Mouse (Mus musculus): ENCODE measurements around the gene Parp3. TPM values are rescaled to one million over a fixed set of nuclear protein-coding genes. Genes with fewer than 3 reads are reported as not detected.

Parp3 gene
- polyA plus RNA-seq, 2 experiments from 2014 or later = 52.6 to 68.5 TPM

GRCm38 (mm10) chr9:106474456-106474855, 2.3 kb downstream of the Parp3 start:
- no peak for ATAC-seq

GRCm38 (mm10) chr9:106473753-106474105, 3.0 kb downstream of the Parp3 start:
- ATAC-seq = no peak

GRCm38 (mm10) chr9:106473081-106473752, 3.5 kb downstream of the Parp3 start:
- ATAC-seq = no peak

- ATAC-seq = no peak
Measured at GRCm38 (mm10) chr9:106472321-106472720, 4.4 kb downstream of the Parp3 start.

GRCm38 (mm10) chr9:106471892-106472291, 4.9 kb downstream of the Parp3 start:
- ATAC-seq = no peak

GRCm38 (mm10) chr9:106470991-106471750, 5.6 kb downstream of the Parp3 start:
- ATAC-seq = no peak

- ATAC-seq = no peak
Measured at GRCm38 (mm10) chr9:106469776-106470175, 7.0 kb downstream of the Parp3 start.

DNA sequence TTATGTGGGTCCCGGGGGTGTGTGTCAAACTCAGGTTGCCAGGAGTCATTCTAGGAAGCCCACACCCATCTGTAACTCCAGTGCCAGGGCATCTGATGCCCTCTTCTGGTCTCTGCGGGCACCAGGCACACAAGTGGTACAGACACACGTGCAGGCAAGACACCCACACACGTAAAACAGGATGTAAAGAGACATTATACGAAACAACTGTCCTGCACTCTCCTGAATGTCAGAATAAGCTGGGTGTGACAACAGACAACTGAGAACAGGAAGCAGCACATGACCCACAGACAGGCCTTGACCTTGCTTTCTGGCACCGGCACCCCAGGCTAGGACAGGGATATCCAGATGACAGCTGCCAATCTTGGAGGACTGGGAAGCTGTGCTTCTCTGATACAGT, 7.4 kb downstream of the Parp3 start:
- ATAC-seq = peak; percentile 72

- ATAC-seq = no peak
Measured at GRCm38 (mm10) chr9:106467746-106468145, 9.0 kb downstream of the Parp3 start.

DNA sequence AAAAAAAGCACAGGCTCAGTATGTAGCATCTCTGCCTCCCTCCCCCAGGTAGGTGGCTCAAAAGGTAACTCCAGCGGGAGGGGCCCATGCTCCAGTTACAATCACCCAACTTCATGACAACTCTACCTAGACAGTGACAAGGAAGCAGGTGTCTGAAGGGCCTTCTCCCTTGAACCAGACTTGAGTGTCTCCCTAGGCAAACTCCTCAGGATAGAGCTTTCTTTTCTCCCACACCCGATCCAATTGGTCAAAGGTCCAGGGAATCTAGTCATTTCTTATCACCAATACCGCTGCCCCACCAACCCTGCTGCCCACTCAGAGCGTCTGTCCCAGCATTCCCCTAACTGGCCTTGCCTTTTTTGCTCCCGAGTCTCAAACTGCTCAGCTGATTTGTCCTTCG, 10.0 kb downstream of the Parp3 start:
- ATAC-seq = no peak

DNA sequence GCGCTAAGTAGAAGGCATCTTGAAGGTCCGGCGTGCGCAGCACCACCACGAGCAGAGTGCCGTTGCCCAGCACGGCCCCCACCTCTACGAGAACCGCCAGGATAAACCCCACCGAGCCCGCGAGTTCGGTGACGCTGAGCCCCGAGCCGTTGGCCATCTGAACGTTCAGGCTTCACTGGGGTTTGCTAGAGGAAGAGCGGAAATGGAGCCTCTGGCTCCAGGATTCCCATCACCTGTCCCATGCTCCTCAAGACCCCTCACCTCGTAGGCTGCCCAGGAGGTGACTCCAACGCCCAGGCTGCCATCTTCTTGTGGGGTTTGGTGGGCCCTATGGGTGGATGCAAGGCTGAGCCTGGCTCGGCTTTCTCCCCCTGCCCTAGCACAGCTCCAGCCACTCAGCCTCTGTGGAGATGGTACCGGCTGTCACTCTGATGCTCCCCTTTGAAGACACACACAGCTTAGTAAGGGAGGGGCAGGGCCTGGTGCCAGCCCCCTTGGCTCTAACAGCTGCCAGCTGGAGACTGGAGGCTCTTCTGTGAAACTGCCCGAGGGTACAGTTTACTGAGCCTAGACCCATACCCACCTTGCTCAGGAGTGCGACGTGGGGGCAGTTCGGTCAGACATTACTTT, 11.1 kb downstream of the Parp3 start, which contains the start of gene Gpr62:
Gene Gpr62, minus strand, starts transcription at position 368 of the 630 bp plus-strand sequence.
- ATAC-seq = no peak

GRCm38 (mm10) chr9:106464751-106465541, 11.8 kb downstream of the Parp3 start:
- peak; percentile 24 for ATAC-seq

- ATAC-seq = no peak
Measured at GRCm38 (mm10) chr9:106463122-106464063, 13.4 kb downstream of the Parp3 start.

- no peak for ATAC-seq
Measured at GRCm38 (mm10) chr9:106462430-106462800, 14.3 kb downstream of the Parp3 start.

DNA sequence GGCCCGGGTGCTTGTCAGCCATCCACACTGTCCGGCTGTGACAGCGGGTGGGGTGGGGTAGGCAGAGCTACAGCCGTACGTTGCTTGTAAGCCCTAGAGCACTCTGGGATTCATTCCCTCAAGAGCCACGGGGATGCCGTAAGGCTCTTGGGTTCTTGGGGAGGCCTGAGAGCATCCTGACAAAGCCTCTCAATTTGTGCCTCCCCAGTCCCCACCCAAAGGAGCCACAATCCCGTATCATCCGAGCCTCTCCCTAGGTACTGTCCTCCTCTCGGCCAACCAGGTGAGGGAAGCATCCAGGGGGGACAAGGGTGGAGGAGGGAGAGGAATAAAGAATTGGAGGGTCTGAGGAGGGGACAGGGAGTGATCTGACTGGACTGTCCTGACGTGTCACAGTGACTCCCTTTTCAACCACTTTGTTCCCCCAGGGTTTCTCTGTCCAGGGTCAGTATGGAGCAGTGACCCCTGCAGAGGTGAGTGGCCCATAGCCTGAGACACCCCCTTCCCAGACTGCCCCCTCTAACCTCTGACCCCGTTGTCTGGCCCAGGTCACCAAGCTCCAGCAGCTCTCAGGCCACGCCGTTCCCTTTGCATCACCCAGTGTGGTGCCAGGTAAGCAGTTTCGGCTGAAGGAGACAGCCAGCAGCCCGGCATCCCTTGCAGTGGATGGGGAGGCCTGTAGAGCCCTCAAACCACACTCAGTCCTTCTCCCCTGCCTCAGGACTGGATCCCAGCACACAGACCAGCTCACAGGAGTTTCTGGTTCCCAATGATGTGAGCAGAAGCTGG, 14.9 kb downstream of the Parp3 start:
- no peak for ATAC-seq

GRCm38 (mm10) chr9:106461026-106461415, 15.7 kb downstream of the Parp3 start:
- no peak for ATAC-seq

DNA sequence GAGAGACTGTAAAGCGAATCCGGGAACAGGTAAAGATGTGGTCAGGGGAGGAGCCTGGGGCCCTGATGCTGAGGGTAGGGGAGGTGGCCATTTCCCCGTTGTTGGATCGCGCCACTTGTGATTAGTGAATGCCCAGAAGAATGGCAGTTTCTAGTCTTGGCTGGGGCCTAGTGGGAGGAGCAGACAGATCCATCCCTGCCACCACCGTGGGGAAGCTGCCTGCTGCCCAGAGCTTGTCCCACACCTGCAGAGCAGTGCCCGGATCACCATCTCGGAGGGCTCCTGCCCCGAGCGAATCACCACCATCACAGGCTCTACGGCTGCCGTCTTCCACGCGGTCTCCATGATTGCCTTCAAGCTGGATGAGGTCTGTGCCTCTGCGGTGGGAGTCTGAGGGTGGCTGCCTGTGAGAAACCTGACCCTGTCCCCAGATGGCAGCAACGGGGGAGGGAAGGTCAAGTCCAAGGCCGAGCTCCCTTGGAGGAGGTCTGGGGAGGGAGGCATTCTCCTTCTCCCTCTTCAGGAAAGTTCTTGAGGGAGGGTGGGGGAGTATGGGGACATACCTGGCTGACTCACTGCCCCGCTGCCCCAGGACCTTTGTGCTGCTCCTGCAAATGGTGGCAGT, 16.2 kb downstream of the Parp3 start:
- no peak for ATAC-seq

GRCm38 (mm10) chr9:106459946-106460345, 16.8 kb downstream of the Parp3 start:
- ATAC-seq = no peak

DNA sequence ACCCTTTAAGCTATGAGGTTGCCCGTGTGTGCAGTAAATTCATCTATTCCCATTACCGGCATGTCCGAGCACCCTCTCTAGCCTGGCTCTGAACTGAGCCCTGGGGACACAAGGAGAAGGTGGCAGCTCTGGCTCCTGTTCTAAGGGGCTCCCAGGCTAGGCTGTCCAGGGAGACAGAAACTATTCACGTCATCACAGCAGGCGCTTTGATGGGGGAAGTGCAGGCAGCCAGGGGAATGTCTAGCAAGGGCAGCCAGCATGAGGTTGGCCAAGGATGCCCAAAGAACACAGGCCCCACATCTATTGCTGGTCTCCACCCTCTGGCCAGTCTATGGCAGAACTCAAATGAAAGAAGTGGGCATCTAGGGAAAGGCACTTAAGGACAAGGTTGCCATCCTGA, 18.8 kb downstream of the Parp3 start:
- no peak for ATAC-seq

DNA sequence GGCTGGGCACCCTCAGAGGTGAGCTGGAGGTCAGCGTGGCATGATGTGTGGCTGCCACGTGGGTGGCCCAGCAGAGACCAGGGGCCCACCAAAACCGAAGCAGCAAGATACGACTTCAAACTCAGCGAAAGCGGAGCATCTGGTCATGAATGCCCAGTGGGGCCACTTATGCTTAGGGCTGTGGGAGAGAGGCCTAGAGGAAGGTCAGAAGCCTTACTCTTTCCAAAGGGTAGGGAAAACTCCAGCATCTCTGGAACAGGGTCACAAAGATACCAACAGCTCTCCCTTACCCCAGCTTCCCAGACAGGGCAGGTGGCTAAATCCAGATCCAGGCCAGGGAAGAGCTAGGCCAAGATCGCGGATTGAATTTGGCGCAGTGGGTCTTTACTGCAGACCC, 19.6 kb downstream of the Parp3 start:
- ATAC-seq = no peak
